Mouse (Mus musculus): ENCODE results near the gene Emx1.

GRCm38 (mm10) chr6:85153970-85154540 lies 33.2 kb upstream of the Emx1 start:
- TF ChIP-seq CTCF (IDR thresholded peaks at IDR 0.05; ENCODE audit: low read depth, low read length) = no peak
- no peak for TF ChIP-seq GATA1 (IDR thresholded peaks at IDR 0.05; ENCODE audit: borderline replicate concordance, low read length)
- TF ChIP-seq POLR2AphosphoS5 (IDR thresholded peaks at IDR 0.05; ENCODE audit: insufficient replicate concordance, low read depth, low read length) = no peak
- TF ChIP-seq TAL1 (conservative IDR thresholded peaks at IDR 0.05; ENCODE audit: low read depth, low read length) = no peak
